Mouse (Mus musculus) midbrain, embryonic 14.5 days (tissue): ENCODE measurements at regions not wholly inside any gene's neighbourhood (a gene's known extent, or its start where the extent isn't known, plus 50 kb on each side); places are given as distances from the start of the nearest gene placed in this dataset.

Experiments
- ATAC-seq: fragments of 200-750 bp; cut with Nextera tagmentation; 2 replicates; pipeline ENCODE4 v1.8.0; 2017; ENCODE audit warnings: moderate number of reproducible peaks, moderate library complexity; ENCODE audit not compliant: low FRiP score, low TSS enrichment
- DNase-seq: peaks from one replicate; pipeline ENCODE4 v3.0.0-alpha.2; 2015
- H3K27ac ChIP-seq: fragments of 300-500 bp; sonication (generic); replicated peaks from 2 replicates; pipeline ENCODE4 v1.5.1; 2014; ENCODE audit warnings: mild to moderate bottlenecking, low read depth, low read length, moderate library complexity
- H3K27me3 ChIP-seq: fragments of 300-500 bp; sonication (generic); 2 replicates; pipeline ENCODE4 v1.6.1; 2014; ENCODE audit warnings: low read length, control low read depth, mixed read lengths; ENCODE audit not compliant: control insufficient read depth, insufficient read depth
- H3K36me3 ChIP-seq: fragments of 300-500 bp; sonication (generic); 2 replicates; pipeline ENCODE4 v1.6.1; 2014; ENCODE audit warnings: low read length, control low read depth; ENCODE audit not compliant: control insufficient read depth, insufficient read depth
- H3K4me1 ChIP-seq: fragments of 300-500 bp; sonication (generic); 2 replicates; pipeline ENCODE4 v1.6.1; 2014; ENCODE audit warnings: mild to moderate bottlenecking, antibody characterized with exemption, low read length, control low read depth; ENCODE audit not compliant: control insufficient read depth, insufficient read depth
- H3K4me2 ChIP-seq: fragments of 300-500 bp; sonication (generic); 2 replicates; pipeline ENCODE4 v1.6.1; 2014; ENCODE audit warnings: mild to moderate bottlenecking, low read length, moderate library complexity
- H3K4me3 ChIP-seq: fragments of 300-500 bp; sonication (generic); replicated peaks from 2 replicates; pipeline ENCODE4 v1.5.1; 2014; ENCODE audit warnings: low read depth, low read length
- H3K9ac ChIP-seq: fragments of 300-500 bp; sonication (generic); replicated peaks from 2 replicates; pipeline ENCODE4 v1.6.1; 2014; ENCODE audit warnings: mild to moderate bottlenecking, low read length, moderate library complexity
- H3K9me3 ChIP-seq: fragments of 300-500 bp; sonication (generic); 2 replicates; pipeline ENCODE4 v1.6.1; 2016; ENCODE audit warnings: low read length, control low read depth, mixed read lengths; ENCODE audit not compliant: control insufficient read depth
- WGBS: fragments of 180-500 bp; shearing (Covaris S2); extraction: QIAGEN DNeasy Blood & Tissue Kit; methylation state at CpG from one replicate; pipeline ENCODE4 v1.1.7; 2014; 5-methylcytosine and 5-hydroxymethylcytosine counted together

- H3K4me3 ChIP-seq = no peak overlapping the region
- no peaks in the 10 kb centered on the region for H3K36me3 ChIP-seq
- no peaks in the 10 kb centered on the region for H3K9me3 ChIP-seq
- ATAC-seq (no peak), DNase-seq (no peak)
- H3K27me3 ChIP-seq = no peaks in the 10 kb centered on the region
- H3K9ac ChIP-seq = no peak overlapping the region
- no peak overlapping the region for H3K27ac ChIP-seq
- WGBS = 50% methylated on average over 5 of the region's 5 CpGs
- no peak overlapping the region for H3K4me2 ChIP-seq
- no peaks in the 10 kb centered on the region for H3K4me1 ChIP-seq
These were observed 193.6 kb downstream of the Mex3b start for GRCm38 (mm10) chr7:83060733-83061132.

- no peak overlapping the region for H3K9ac ChIP-seq
- ATAC-seq (no peak), DNase-seq (no peak)
- H3K4me2 ChIP-seq = no peak overlapping the region
- no peaks in the 10 kb centered on the region for H3K9me3 ChIP-seq
- H3K36me3 ChIP-seq = no peaks in the 10 kb centered on the region
- H3K27me3 ChIP-seq = no peaks in the 10 kb centered on the region
- no peak overlapping the region for H3K4me3 ChIP-seq
- WGBS = 89% methylated on average over 7 of the region's 7 CpGs
- no peaks in the 10 kb centered on the region for H3K4me1 ChIP-seq
- H3K27ac ChIP-seq = no peak overlapping the region
These were observed 194.2 kb downstream of the Mex3b start for GRCm38 (mm10) chr7:83061197-83061893.

- ATAC-seq = no peak
- no peaks in the 10 kb centered on the region for H3K36me3 ChIP-seq
- no peak overlapping the region for H3K4me3 ChIP-seq
- no peaks in the 10 kb centered on the region for H3K4me1 ChIP-seq
- DNase-seq = no peak
- 94% methylated on average over 6 of the region's 6 CpGs for WGBS
- no peaks in the 10 kb centered on the region for H3K9me3 ChIP-seq
- H3K27me3 ChIP-seq = no peaks in the 10 kb centered on the region
- no peak overlapping the region for H3K4me2 ChIP-seq
- H3K27ac ChIP-seq = no peak overlapping the region
- H3K9ac ChIP-seq = no peak overlapping the region
These were observed 194.9 kb downstream of the Mex3b start for GRCm38 (mm10) chr7:83061894-83062477.

- ATAC-seq = no peak
- H3K36me3 ChIP-seq = no peaks in the 10 kb centered on the region
- H3K4me2 ChIP-seq = no peak overlapping the region
- no peaks in the 10 kb centered on the region for H3K27me3 ChIP-seq
- WGBS = 83% methylated on average over 3 of the region's 3 CpGs
- no peak overlapping the region for H3K4me3 ChIP-seq
- H3K4me1 ChIP-seq = no peaks in the 10 kb centered on the region
- H3K27ac ChIP-seq = no peak overlapping the region
- no peak for DNase-seq
- H3K9ac ChIP-seq = no peak overlapping the region
- H3K9me3 ChIP-seq = no peaks in the 10 kb centered on the region
These were observed 196.4 kb downstream of the Mex3b start for GRCm38 (mm10) chr7:83063559-83063958.

GRCm38 (mm10) chr7:83065341-83065740, 198.2 kb downstream of the Mex3b start:
- H3K4me1 ChIP-seq = no peaks in the 10 kb centered on the region

GRCm38 (mm10) chr7:83074399-83074970, 207.4 kb downstream of the Mex3b start:
- Histone ChIP-seq H3K9ac (no peak overlapping the region), H3K9me3 (no peaks in the 10 kb centered on the region; the same call in 1 of the 2 replicates), H3K4me1 (peaks cover 12% of the 10 kb centered on the region), H3K4me2 (no peak overlapping the region), H3K27ac (no peak overlapping the region), H3K36me3 (no peaks in the 10 kb centered on the region), H3K27me3 (no peaks in the 10 kb centered on the region), H3K4me3 (no peak overlapping the region)
- 83% methylated on average over 15 of the region's 15 CpGs for WGBS
- ATAC-seq = no peak
- DNase-seq = peak; percentile 18

More at GRCm38 (mm10) chr7:83065341-83065740, 198.2 kb downstream of the Mex3b start:
- Histone ChIP-seq H3K9ac (no peak overlapping the region), H3K27ac (no peak overlapping the region), H3K4me2 (no peak overlapping the region), H3K36me3 (no peaks in the 10 kb centered on the region), H3K9me3 (no peaks in the 10 kb centered on the region), H3K4me3 (no peak overlapping the region), H3K27me3 (no peaks in the 10 kb centered on the region)
- 95% methylated on average over 3 of the region's 3 CpGs for WGBS
- ATAC-seq (no peak), DNase-seq (no peak)

- Histone ChIP-seq H3K4me3 (no peak overlapping the region), H3K27me3 (no peaks in the 10 kb centered on the region), H3K27ac (no peak overlapping the region), H3K9ac (no peak overlapping the region), H3K36me3 (no peaks in the 10 kb centered on the region), H3K4me2 (no peak overlapping the region), H3K9me3 (no peaks in the 10 kb centered on the region; the same call in 1 of the 2 replicates), H3K4me1 (peaks cover 12% of the 10 kb centered on the region)
- WGBS = 88% methylated on average over 4 of the region's 4 CpGs
- no peak for DNase-seq
- ATAC-seq = no peak
These were observed 208.2 kb downstream of the Mex3b start for GRCm38 (mm10) chr7:83075159-83075952.

- 38% methylated on average over 11 of the region's 11 CpGs for WGBS
- Histone ChIP-seq H3K9me3 (no peaks in the 10 kb centered on the region), H3K9ac (no peak overlapping the region), H3K4me3 (no peak overlapping the region), H3K27ac (no peak overlapping the region; the same call in 1 of the 2 replicates), H3K4me1 (peaks cover 12% of the 10 kb centered on the region), H3K36me3 (no peaks in the 10 kb centered on the region), H3K4me2 (no peak overlapping the region), H3K27me3 (no peaks in the 10 kb centered on the region)
- ATAC-seq (0 out of 2 replicates have a peak, but pooled peaks have one; percentile 34), DNase-seq (peak; percentile 46)
These were observed 210.1 kb downstream of the Mex3b start for GRCm38 (mm10) chr7:83077035-83077918.
